Mouse (Mus musculus): ENCODE data around the gene Gm11756.
"Not testable (repeated sequence)": the region's sequence is repeated elsewhere in the genome, so short reads cannot be mapped to it uniquely, and the experiment has no call there.

Gene Gm11756

GRCm38 (mm10) chr4:73920660-73921059 is at the start of gene Gm11756:
Gm11756 (minus strand) TSS chr4:73920760.
- DNase-seq (ENCODE audit: low spot score), result not testable (repeated sequence)

- no peak for DNase-seq (ENCODE audit: low spot score)
These were observed 29.9 kb upstream of the Gm11756 start, which contains the start of gene 2310002L09Rik for GRCm38 (mm10) chr4:73950375-73950896. 2310002L09Rik (minus strand) TSS chr4:73950846.

GRCm38 (mm10) chr4:73905853-73906252 is 14.7 kb downstream of the Gm11756 start, which contains the start of gene Gm13871:
Gm13871 (minus strand) TSS chr4:73905953.
- DNase-seq (ENCODE audit: low spot score), result not testable (repeated sequence)

- DNase-seq (ENCODE audit: low spot score), result not testable (repeated sequence)
These were observed 29.5 kb downstream of the Gm11756 start, which contains the start of gene Gm11757 for GRCm38 (mm10) chr4:73891012-73891411. Gm11757 (minus strand) TSS chr4:73891112.

GRCm38 (mm10) chr4:73876166-73876565 is 44.4 kb downstream of the Gm11756 start, which contains the start of gene Gm11758:
Gm11758 (minus strand) TSS chr4:73876266.
- not testable (repeated sequence) for DNase-seq (ENCODE audit: low spot score)

Measured in ovary, postnatal 14 days (tissue).